Mouse (Mus musculus) limb, embryonic 12.5 days (tissue): Measurements from ENCODE around the gene Thada. TPM values are rescaled to one million over a fixed set of nuclear protein-coding genes. Genes with fewer than 3 reads are reported as not detected.

Source experiments
- polyA plus RNA-seq: library from polyadenylated mRNA; unstranded; fragments of >200 nt; fragmentation: Nextera tagmentation; extraction: Ambion mirVana; gene quantifications from 2 replicates; pipeline ENCODE4 v1.2.1, GENCODE M21; 2016

Gene Thada
- polyA plus RNA-seq, 1 experiment from 2014 or later, result 15.3 TPM

Other genes with a start within 250 kb of the Thada start
- gene Plekhh2, start 45.7 kb upstream of the Thada start, polyA plus RNA-seq, result 6.7 and 7.0 TPM in 2 replicates
- 41.5 and 42.1 TPM in 2 replicates for gene Dync2li1, start 160.3 kb upstream of the Thada start, polyA plus RNA-seq
- 0.11 TPM in 1 of 2 replicates, not detected in the other for gene Abcg8, start 210.1 kb upstream of the Thada start, polyA plus RNA-seq
- gene Abcg5, start 216.8 kb upstream of the Thada start, polyA plus RNA-seq, result 0.95 and 1.1 TPM in 2 replicates